Mouse (Mus musculus) lung, postnatal 0 days (tissue): Measurements from ENCODE around the gene Scd2.
"Not testable (repeated sequence)": the region's sequence is repeated elsewhere in the genome, so short reads cannot be mapped to it uniquely, and the experiment has no call there.

Source experiments
- CTCF ChIP-seq: IDR thresholded peaks from 2 replicates; pipeline ENCODE4 v1.5.1; 2016; ENCODE audit warnings: antibody characterized with exemption, mild to moderate bottlenecking
- EP300 ChIP-seq: IDR thresholded peaks from 2 replicates; pipeline ENCODE4 v1.6.1; 2016; ENCODE audit warnings: antibody characterized with exemption, mild to moderate bottlenecking, control low read depth

DNA sequence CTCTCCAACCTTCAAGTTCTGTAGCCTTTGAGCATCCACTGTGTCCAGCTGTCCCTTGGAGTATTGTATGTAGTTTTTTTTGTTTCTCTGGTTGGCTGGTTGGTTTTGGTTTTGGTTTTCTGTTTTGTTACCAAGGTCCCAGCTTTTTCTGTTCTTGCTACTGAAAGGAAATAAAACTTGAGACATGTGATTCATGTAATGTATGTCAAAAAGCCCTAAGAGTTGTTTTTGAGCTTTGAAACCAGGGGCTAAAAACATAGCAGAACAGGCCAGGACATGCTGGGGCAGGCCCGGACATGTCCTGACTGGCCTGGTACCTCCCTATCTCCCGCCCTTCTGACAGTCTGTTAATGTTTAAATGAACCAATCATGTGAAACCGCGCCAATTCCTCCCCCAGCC is 39.4 kb upstream of the Scd2 start:
- not testable (repeated sequence) for TF ChIP-seq CTCF, EP300
